Mouse (Mus musculus) kidney, adult 8-10 months (tissue): ENCODE measurements around the gene Kifc3.

Experiments used
- DNase-seq, 2 experiments: peaks; one replicate each; pipeline ENCODE4 v3.0.0; 2022

The Kifc3 gene

GRCm38 (mm10) chr8:95059812-95060533, 142.6 kb downstream of the Kifc3 start:
- no peak for DNase-seq

- no peak for DNase-seq
Observed at GRCm38 (mm10) chr8:95058661-95059060, 144.0 kb downstream of the Kifc3 start.

GRCm38 (mm10) chr8:95056414-95056813, 146.2 kb downstream of the Kifc3 start:
- no peak for DNase-seq

GRCm38 (mm10) chr8:95054927-95055510, 147.6 kb downstream of the Kifc3 start, which contains the start of gene Drc7:
Gene Drc7, plus strand, starts transcription at chr8:95055103.
- no peak for DNase-seq

GRCm38 (mm10) chr8:95054438-95054837, 148.2 kb downstream of the Kifc3 start:
- DNase-seq, result no peak
